Mouse (Mus musculus) CH12.LX (cell line): ENCODE data around the gene Mrpl40.

Source experiments
- BHLHE40 ChIP-seq: IDR thresholded peaks from 2 replicates; pipeline ENCODE4 v1.6.1; 2011; ENCODE audit warnings: mild to moderate bottlenecking, low read depth, low read length, improper control_type of control experiment
- ELF1 ChIP-seq: IDR thresholded peaks from 2 replicates; pipeline ENCODE4 v1.6.1; 2014; ENCODE audit warnings: low read depth, mild to moderate bottlenecking, inconsistent platforms, low read length, improper control_type of control experiment
- KAT2A ChIP-seq: IDR thresholded peaks from 2 replicates; pipeline ENCODE4 v1.6.1; 2012; ENCODE audit warnings: low read length, improper control_type of control experiment, inconsistent platforms; ENCODE audit not compliant: insufficient replicate concordance
- MAX ChIP-seq: IDR thresholded peaks from 2 replicates; pipeline ENCODE4 v1.6.1; 2011; ENCODE audit warnings: low read length, improper control_type of control experiment
- POLR2A ChIP-seq: IDR thresholded peaks from 2 replicates; pipeline ENCODE4 v1.6.1; 2011; ENCODE audit warnings: low read depth, mild to moderate bottlenecking, improper control_type of control experiment, low read length
- TCF12 ChIP-seq: IDR thresholded peaks from 2 replicates; pipeline ENCODE4 v1.6.1; 2014; ENCODE audit warnings: low read depth, mild to moderate bottlenecking, inconsistent platforms, low read length, improper control_type of control experiment
- USF1 ChIP-seq: IDR thresholded peaks from 2 replicates; pipeline ENCODE4 v1.6.1; 2014; ENCODE audit warnings: low read depth, mild to moderate bottlenecking, inconsistent platforms, low read length, improper control_type of control experiment

- TF ChIP-seq POLR2A = no peak
- TF ChIP-seq USF1 = no peak
- TF ChIP-seq KAT2A = no peak
- no peak for TF ChIP-seq MAX
- no peak for TF ChIP-seq ELF1
- TF ChIP-seq TCF12 = 0 out of 2 replicates have a peak, but pooled peaks have one; percentile 34
- TF ChIP-seq BHLHE40 = no peak
Measured at GRCm38 (mm10) chr16:18858551-18858950, 18.1 kb downstream of the Mrpl40 start.
